Mouse (Mus musculus): Measurements from ENCODE around the gene Dnajb8. TPM values are rescaled to one million over a fixed set of nuclear protein-coding genes. Genes with fewer than 3 reads are reported as not detected.

Gene Dnajb8
- polyA plus RNA-seq, 1 experiment from 2014 or later = not detected

- no peak for ATAC-seq (ENCODE audit: insufficient number of reproducible peaks, insufficient read depth, low FRiP score, low TSS enrichment, low read depth)
- H3K4me1 ChIP-seq (replicated peaks) = peaks cover 51% of the 10 kb centered on the region
- H3K9me3 ChIP-seq = no peaks in the 10 kb centered on the region
- peak overlapping the region; percentile 84 for H3K4me2 ChIP-seq
- peaks cover 100% of the 10 kb centered on the region for H3K27me3 ChIP-seq
- no peaks in the 10 kb centered on the region for H3K36me3 ChIP-seq
- 4% methylated on average over 50 of the region's 50 CpGs for WGBS
- no peak overlapping the region for H3K27ac ChIP-seq
- H3K4me3 ChIP-seq (replicated peaks) = peak overlapping the region; percentile 48
- H3K9ac ChIP-seq (replicated peaks) = 0 out of 2 replicates have a peak overlapping the region, but pooled peaks have one; percentile 31
Measured at GRCm38 (mm10) chr6:88199718-88200692, 22.1 kb upstream of the Dnajb8 start.

- Histone ChIP-seq H3K4me2 (no peak overlapping the region), H3K27me3 (peaks cover 99% of the 10 kb centered on the region), H3K4me1 (replicated peaks) (peaks cover 50% of the 10 kb centered on the region), H3K9me3 (no peaks in the 10 kb centered on the region), H3K27ac (no peak overlapping the region), H3K36me3 (no peaks in the 10 kb centered on the region), H3K9ac (replicated peaks) (no peak overlapping the region), H3K4me3 (replicated peaks) (peak overlapping the region; percentile 48)
- 9% methylated on average over 20 of the region's 20 CpGs for WGBS
- ATAC-seq (ENCODE audit: insufficient number of reproducible peaks, insufficient read depth, low FRiP score, low TSS enrichment, low read depth) = no peak
Measured at GRCm38 (mm10) chr6:88200693-88201609, 21.1 kb upstream of the Dnajb8 start.

GRCm38 (mm10) chr6:88201926-88202700 lies 20.0 kb upstream of the Dnajb8 start:
- no peaks in the 10 kb centered on the region for H3K36me3 ChIP-seq
- ATAC-seq (ENCODE audit: insufficient number of reproducible peaks, insufficient read depth, low FRiP score, low TSS enrichment, low read depth) = no peak
- no peak overlapping the region for H3K4me3 ChIP-seq (replicated peaks)
- no peak overlapping the region for H3K27ac ChIP-seq
- H3K4me1 ChIP-seq (replicated peaks) = peaks cover 39% of the 10 kb centered on the region
- no peaks in the 10 kb centered on the region for H3K9me3 ChIP-seq
- no peak overlapping the region for H3K9ac ChIP-seq (replicated peaks)
- 8% methylated on average over 15 of the region's 15 CpGs for WGBS
- peaks cover 99% of the 10 kb centered on the region for H3K27me3 ChIP-seq
- no peak overlapping the region for H3K4me2 ChIP-seq

GRCm38 (mm10) chr6:88202921-88203690 lies 19.0 kb upstream of the Dnajb8 start:
- no peak for ATAC-seq (ENCODE audit: insufficient number of reproducible peaks, insufficient read depth, low FRiP score, low TSS enrichment, low read depth)
- Histone ChIP-seq H3K4me2 (peak overlapping the region; percentile 34; the same call in 1 of the 2 replicates), H3K4me3 (replicated peaks) (peak overlapping the region; percentile 8; the same call in 1 of the 2 replicates)

GRCm38 (mm10) chr6:88203791-88204405 lies 18.2 kb upstream of the Dnajb8 start:
- WGBS = 8% methylated on average over 10 of the region's 10 CpGs
- Histone ChIP-seq H3K27ac (no peak overlapping the region), H3K4me2 (no peak overlapping the region), H3K4me3 (replicated peaks) (no peak overlapping the region), H3K27me3 (peaks cover 97% of the 10 kb centered on the region), H3K9ac (replicated peaks) (no peak overlapping the region), H3K9me3 (no peaks in the 10 kb centered on the region), H3K4me1 (replicated peaks) (peaks cover 21% of the 10 kb centered on the region), H3K36me3 (no peaks in the 10 kb centered on the region)
- ATAC-seq (ENCODE audit: insufficient number of reproducible peaks, insufficient read depth, low FRiP score, low TSS enrichment, low read depth) = no peak

More at GRCm38 (mm10) chr6:88202921-88203690, 19.0 kb upstream of the Dnajb8 start:
- no peak overlapping the region for H3K9ac ChIP-seq (replicated peaks)
- peaks cover 29% of the 10 kb centered on the region for H3K4me1 ChIP-seq (replicated peaks)
- H3K9me3 ChIP-seq = no peaks in the 10 kb centered on the region
- no peak overlapping the region for H3K27ac ChIP-seq
- H3K36me3 ChIP-seq = no peaks in the 10 kb centered on the region
- WGBS = 1% methylated on average over 24 of the region's 24 CpGs
- H3K27me3 ChIP-seq = peaks cover 99% of the 10 kb centered on the region

- H3K4me1 ChIP-seq (replicated peaks) = peaks cover 12% of the 10 kb centered on the region
- 11% methylated on average over 25 of the region's 25 CpGs for WGBS
- no peak overlapping the region for H3K4me2 ChIP-seq
- H3K9me3 ChIP-seq = no peaks in the 10 kb centered on the region
- no peak for ATAC-seq (ENCODE audit: insufficient number of reproducible peaks, insufficient read depth, low FRiP score, low TSS enrichment, low read depth)
- no peak overlapping the region for H3K27ac ChIP-seq
- no peak overlapping the region for H3K4me3 ChIP-seq (replicated peaks)
- no peak overlapping the region for H3K9ac ChIP-seq (replicated peaks)
- no peaks in the 10 kb centered on the region for H3K36me3 ChIP-seq
- H3K27me3 ChIP-seq = peaks cover 97% of the 10 kb centered on the region
Measured at GRCm38 (mm10) chr6:88204531-88205385, 17.3 kb upstream of the Dnajb8 start.

GRCm38 (mm10) chr6:88205386-88205700 lies 16.7 kb upstream of the Dnajb8 start:
- no peaks in the 10 kb centered on the region for H3K9me3 ChIP-seq
- no peak for ATAC-seq (ENCODE audit: insufficient number of reproducible peaks, insufficient read depth, low FRiP score, low TSS enrichment, low read depth)
- H3K27ac ChIP-seq = no peak overlapping the region
- no peak overlapping the region for H3K9ac ChIP-seq (replicated peaks)
- peaks cover 93% of the 10 kb centered on the region for H3K27me3 ChIP-seq
- no peaks in the 10 kb centered on the region for H3K36me3 ChIP-seq
- no peak overlapping the region for H3K4me2 ChIP-seq
- H3K4me3 ChIP-seq (replicated peaks) = no peak overlapping the region
- WGBS = 37% methylated on average over 7 of the region's 7 CpGs
- H3K4me1 ChIP-seq (replicated peaks) = peaks cover 6% of the 10 kb centered on the region

GRCm38 (mm10) chr6:88205937-88206336 lies 16.1 kb upstream of the Dnajb8 start:
- H3K4me3 ChIP-seq (replicated peaks) = no peak overlapping the region
- no peak overlapping the region for H3K9ac ChIP-seq (replicated peaks)
- peaks cover 87% of the 10 kb centered on the region for H3K27me3 ChIP-seq
- 24% methylated on average over 9 of the region's 9 CpGs for WGBS
- peaks cover 3% of the 10 kb centered on the region; the same call in 1 of the 2 replicates for H3K4me1 ChIP-seq (replicated peaks)
- no peak for ATAC-seq (ENCODE audit: insufficient number of reproducible peaks, insufficient read depth, low FRiP score, low TSS enrichment, low read depth)
- H3K27ac ChIP-seq = no peak overlapping the region
- no peaks in the 10 kb centered on the region for H3K36me3 ChIP-seq
- H3K9me3 ChIP-seq = no peaks in the 10 kb centered on the region
- H3K4me2 ChIP-seq = no peak overlapping the region

- H3K27me3 ChIP-seq = peaks cover 81% of the 10 kb centered on the region
- no peak overlapping the region for H3K9ac ChIP-seq (replicated peaks)
- no peaks in the 10 kb centered on the region for H3K36me3 ChIP-seq
Measured at GRCm38 (mm10) chr6:88206566-88206965, 15.5 kb upstream of the Dnajb8 start.

More at GRCm38 (mm10) chr6:88206566-88206965, 15.5 kb upstream of the Dnajb8 start:
- Histone ChIP-seq H3K4me1 (replicated peaks) (peaks cover 3% of the 10 kb centered on the region; the same call in 1 of the 2 replicates), H3K4me3 (replicated peaks) (no peak overlapping the region), H3K27ac (no peak overlapping the region), H3K9me3 (no peaks in the 10 kb centered on the region), H3K4me2 (no peak overlapping the region)
- WGBS = 57% methylated on average over 7 of the region's 7 CpGs
- no peak for ATAC-seq (ENCODE audit: insufficient number of reproducible peaks, insufficient read depth, low FRiP score, low TSS enrichment, low read depth)
